Mouse (Mus musculus) adipocyte (in vitro differentiated cells): ENCODE measurements around the gene Aldh18a1.

Experiments used
- DNase-seq: peaks from one replicate; pipeline ENCODE4 v3.0.0-alpha.2; 2016; ENCODE audit warnings: low spot score

Gene Aldh18a1

GRCm38 (mm10) chr19:40526367-40527014 lies 61.8 kb downstream of the Aldh18a1 start:
- DNase-seq, result no peak

DNA sequence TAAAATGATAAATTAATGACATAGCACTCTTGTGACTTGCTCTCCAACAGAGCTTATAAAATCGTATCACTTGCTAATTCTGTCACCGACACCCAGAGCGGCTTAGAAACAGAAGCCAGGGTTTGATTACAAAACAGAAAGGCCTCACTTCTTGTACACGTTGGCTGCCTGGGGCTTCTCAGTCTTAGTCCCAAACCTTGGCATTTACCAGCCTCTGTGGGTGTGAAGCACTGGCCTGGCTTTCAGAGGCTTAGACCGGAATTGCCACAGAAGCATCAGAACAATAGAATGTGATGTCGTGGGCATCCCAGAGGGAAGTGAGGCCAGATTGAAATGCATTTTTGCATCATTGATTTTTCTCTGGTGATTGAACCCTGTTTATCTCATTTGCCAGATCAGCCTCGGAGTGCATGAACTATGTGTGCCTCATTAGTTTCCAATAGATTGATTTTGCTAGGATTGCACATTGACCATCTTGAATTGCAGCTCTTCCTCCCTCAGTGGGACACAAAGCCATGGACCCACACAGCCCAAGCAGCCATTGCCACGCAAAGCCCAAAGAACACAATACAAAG lies 64.7 kb downstream of the Aldh18a1 start:
- peak; percentile 48 for DNase-seq

DNA sequence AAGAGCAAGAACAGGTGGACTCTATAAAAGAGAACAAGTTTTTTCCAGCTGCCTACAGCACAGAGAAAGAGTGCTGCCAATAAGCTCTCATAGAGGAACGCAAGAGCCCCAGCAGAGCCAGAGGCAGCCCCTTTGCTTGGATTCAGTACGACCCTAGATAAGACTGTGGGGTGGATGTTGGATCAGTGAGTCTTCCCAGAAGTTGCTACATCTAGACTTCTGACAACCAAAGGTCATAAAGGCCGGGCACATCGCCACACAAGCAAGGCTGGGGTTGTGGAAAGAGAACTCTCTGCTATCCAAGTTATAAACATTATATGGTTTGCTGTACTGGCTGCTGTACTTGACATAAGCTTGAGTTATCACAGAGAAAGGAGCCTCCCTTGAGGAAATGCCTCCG lies 67.9 kb downstream of the Aldh18a1 start:
- DNase-seq, result peak; percentile 55

- DNase-seq, result no peak
Observed at GRCm38 (mm10) chr19:40518706-40519105, 69.6 kb downstream of the Aldh18a1 start.

GRCm38 (mm10) chr19:40515596-40515995 lies 72.7 kb downstream of the Aldh18a1 start:
- no peak for DNase-seq

GRCm38 (mm10) chr19:40514376-40514775 lies 73.9 kb downstream of the Aldh18a1 start:
- DNase-seq, result no peak

GRCm38 (mm10) chr19:40513632-40514078 lies 74.6 kb downstream of the Aldh18a1 start, which contains the start of gene Sorbs1:
Sorbs1 (minus strand) TSS chr19:40513779.
- peak; percentile 97 for DNase-seq

- no peak for DNase-seq
Observed at GRCm38 (mm10) chr19:40512500-40513421, 75.5 kb downstream of the Aldh18a1 start.

- peak; percentile 68 for DNase-seq
Observed at GRCm38 (mm10) chr19:40511679-40512309, 76.5 kb downstream of the Aldh18a1 start.

- no peak for DNase-seq
Observed at GRCm38 (mm10) chr19:40511100-40511439, 77.2 kb downstream of the Aldh18a1 start.

- DNase-seq, result no peak
Observed at GRCm38 (mm10) chr19:40510387-40511099, 77.7 kb downstream of the Aldh18a1 start.

DNA sequence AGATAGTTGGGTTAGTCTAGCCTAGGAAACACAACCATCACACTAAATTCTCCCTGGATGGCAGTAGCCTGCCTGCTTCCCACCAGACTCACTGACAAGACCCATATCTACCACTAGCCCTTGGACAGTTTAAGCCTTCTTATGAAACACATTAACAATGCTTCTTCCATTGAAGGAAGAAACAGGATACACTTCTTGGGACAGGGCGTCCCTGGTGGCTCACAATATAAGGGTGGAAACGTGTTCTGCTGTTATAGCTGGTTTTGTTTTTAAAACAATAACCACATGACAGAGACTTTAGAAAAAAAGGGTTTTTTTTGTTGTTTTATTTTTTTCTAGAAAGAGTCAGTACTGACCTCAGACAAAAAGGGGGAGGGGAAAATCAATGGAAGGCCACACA lies 79.0 kb downstream of the Aldh18a1 start:
- DNase-seq, result no peak

GRCm38 (mm10) chr19:40508851-40509250 lies 79.4 kb downstream of the Aldh18a1 start:
- DNase-seq, result no peak

GRCm38 (mm10) chr19:40506965-40507364 lies 81.3 kb downstream of the Aldh18a1 start:
- peak; percentile 89 for DNase-seq

DNA sequence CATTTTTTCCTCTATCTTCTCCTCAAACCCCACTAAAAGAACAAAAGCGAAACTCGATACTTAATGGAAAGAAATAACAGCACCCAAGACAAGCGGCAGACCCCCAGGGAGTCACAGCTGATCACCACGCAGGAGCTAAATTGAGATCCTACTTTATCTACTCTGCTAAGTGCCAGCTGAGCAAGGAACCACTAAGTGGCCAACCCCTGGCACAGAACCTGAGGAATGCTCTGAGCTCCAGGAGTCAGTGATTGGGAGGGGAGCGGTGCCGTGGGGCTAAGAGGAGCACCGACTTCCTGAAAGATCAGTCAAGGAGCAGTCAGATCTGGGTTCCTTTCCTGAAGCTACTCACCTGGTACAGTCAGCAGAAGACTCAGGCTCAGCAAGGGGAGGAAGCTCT lies 83.9 kb downstream of the Aldh18a1 start:
- DNase-seq, result no peak
